In the genomic region with DNA sequence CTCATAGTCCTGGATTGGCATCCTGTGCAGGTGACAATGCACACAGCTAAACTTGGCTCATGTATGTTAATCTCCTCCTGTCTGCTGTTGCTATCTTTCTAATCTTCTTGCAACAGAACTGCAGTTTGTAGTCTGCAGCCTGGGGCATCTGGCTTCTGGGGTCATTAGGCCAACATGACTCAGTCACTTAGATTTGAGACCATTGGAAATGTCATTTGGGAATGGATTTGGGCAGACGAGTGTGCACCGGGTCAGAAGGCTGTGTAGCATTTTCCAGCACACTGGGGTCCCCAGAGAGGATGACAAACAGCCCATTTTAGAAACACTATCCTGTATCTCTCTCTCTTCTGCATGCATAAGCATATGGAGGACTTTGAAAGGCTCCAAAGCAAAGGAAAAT, we compare ENCODE assay signal across 27 mouse cellular contexts.
A peak's percentile ranks its signal among the peaks of the same experiment; 100 is the strongest.
DNase-seq lines count a peak whose midpoint lies in the region; ATAC-seq lines count a peak whose summit lies in the region.
"Had no signal": no experiment of that assay in that cellular context is flagged by ENCODE, and none has a peak within 500 bp of the region (broad histone marks: within the 10 kb centered on the region; RNA-seq: fewer than 3 reads in every experiment).

No protein-coding gene starts in this region.

- peak; percentile 12 for DNase-seq in heart, adult 8-10 months (ENCODE audit: low spot score)
- peak; percentile 53 for DNase-seq in 3T3-L1 (ENCODE audit: low read depth, low spot score)
- peak; percentile 94 for DNase-seq in MN1 (ENCODE audit: low spot score)
- peak; percentile 25 for DNase-seq in embryonic facial prominence, embryonic 10.5 days (ENCODE audit: low spot score)
- DNase-seq in cerebellum, postnatal 36 days = no peak
- DNase-seq: adrenal gland, postnatal 25 days; cerebellum, adult 11-12 months; cerebellum, postnatal 10 days; gastrocnemius, postnatal 10 days; heart, adult 11 months; kidney, adult 11 months; kidney, postnatal 25 days; right cerebral cortex, postnatal 25 days had no signal

- H3K27me3 ChIP-seq in heart, embryonic 12.5 days (replicated peaks) = no peaks in the 10 kb centered on the region
- no peaks in the 10 kb centered on the region for H3K27me3 ChIP-seq in embryonic facial prominence, embryonic 10.5 days (replicated peaks; ENCODE audit: low read depth, poor library complexity, severe bottlenecking)
- H3K27me3 ChIP-seq: CH12.LX; hindbrain, embryonic 15.5 days; kidney, embryonic 15.5 days; limb, embryonic 13.5 days; midbrain, embryonic 12.5 days; stomach, embryonic 15.5 days had no signal

- H3K9ac ChIP-seq in heart, embryonic 12.5 days = no peak overlapping the region
- H3K9ac ChIP-seq: hindbrain, embryonic 15.5 days; kidney, embryonic 15.5 days; limb, embryonic 13.5 days; midbrain, embryonic 12.5 days; stomach, embryonic 15.5 days had no signal

- no peaks in the 10 kb centered on the region for H3K36me3 ChIP-seq in heart, embryonic 12.5 days
- H3K36me3 ChIP-seq in embryonic facial prominence, embryonic 10.5 days (replicated peaks) = no peaks in the 10 kb centered on the region
- H3K36me3 ChIP-seq: hindbrain, embryonic 15.5 days; kidney, embryonic 15.5 days; limb, embryonic 13.5 days; midbrain, embryonic 12.5 days; stomach, embryonic 15.5 days had no signal

- H3K4me1 ChIP-seq in heart, embryonic 12.5 days (replicated peaks) = peaks cover 6% of the 10 kb centered on the region
- peaks cover 40% of the 10 kb centered on the region for H3K4me1 ChIP-seq in embryonic facial prominence, embryonic 10.5 days
- H3K4me1 ChIP-seq: limb, embryonic 13.5 days; stomach, embryonic 15.5 days had no signal

- H3K4me3 ChIP-seq in heart, embryonic 12.5 days = no peak overlapping the region
- no peak overlapping the region for H3K4me3 ChIP-seq in embryonic facial prominence, embryonic 10.5 days
- H3K4me3 ChIP-seq: erythroblast, embryonic 14.5 days; hindbrain, embryonic 15.5 days; kidney, embryonic 15.5 days; layer of hippocampus, adult 2 months; left cerebral cortex, adult 2 months; limb, embryonic 13.5 days; midbrain, embryonic 12.5 days; myocyte; stomach, embryonic 15.5 days had no signal

- no peaks in the 10 kb centered on the region for H3K9me3 ChIP-seq in heart, embryonic 12.5 days (replicated peaks)
- H3K9me3 ChIP-seq in embryonic facial prominence, embryonic 10.5 days = no peaks in the 10 kb centered on the region
- H3K9me3 ChIP-seq: hindbrain, embryonic 15.5 days; kidney, embryonic 15.5 days; limb, embryonic 13.5 days; midbrain, embryonic 12.5 days; stomach, embryonic 15.5 days had no signal

- no peak overlapping the region for H3K27ac ChIP-seq in heart, embryonic 12.5 days (ENCODE audit: poor library complexity, severe bottlenecking)
- no peak overlapping the region for H3K27ac ChIP-seq in embryonic facial prominence, embryonic 10.5 days (replicated peaks)
- H3K27ac ChIP-seq: hindbrain, embryonic 15.5 days; kidney, embryonic 15.5 days; layer of hippocampus, adult 2 months; left cerebral cortex, adult 2 months; limb, embryonic 13.5 days; midbrain, embryonic 12.5 days; stomach, embryonic 15.5 days had no signal

- H3K4me2 ChIP-seq in heart, embryonic 12.5 days = no peak overlapping the region
- H3K4me2 ChIP-seq: hindbrain, embryonic 15.5 days; kidney, embryonic 15.5 days; limb, embryonic 13.5 days; liver, embryonic 11.5 days; midbrain, embryonic 12.5 days; stomach, embryonic 15.5 days had no signal

- 14% methylated on average over 2 of the region's 2 CpGs for WGBS in heart, embryonic 12.5 days
- 18% methylated on average over 2 of the region's 2 CpGs for WGBS in embryonic facial prominence, embryonic 10.5 days

- no peak for ATAC-seq in heart, embryonic 12.5 days (ENCODE audit: insufficient number of reproducible peaks, low FRiP score)
- ATAC-seq: forebrain, embryonic 16.5 days; inflammation-experienced regulatory T-cells, adult 6 months had no signal

Comparison
In these comparisons a context has a peak if more than half of its experiments do, and no peak if none do; other contexts are left out.
1. DNase-seq: peak in heart, adult 8-10 months (single experiment), 3T3-L1 (single experiment), MN1 (single experiment) and embryonic facial prominence, embryonic 10.5 days (single experiment); none in cerebellum, postnatal 36 days (0 of 2).